Mouse (Mus musculus) gastrocnemius, postnatal 4 days (tissue): Measurements from ENCODE around the gene Rapgef2. TPM values are rescaled to one million over a fixed set of nuclear protein-coding genes. Genes with fewer than 3 reads are reported as not detected.

Experiments
- DNase-seq, 2 experiments: peaks; one replicate each; pipeline ENCODE4 v3.0.0; 2021 to 2022; ENCODE audit warnings: low spot score in 2 of 2, mixed read lengths in 2 of 2
- total RNA-seq, 2 experiments: library from RNA; stranded (reverse); gene quantifications; 2 replicates each; pipeline ENCODE4 v1.2.3; 2021

The Rapgef2 gene
- total RNA-seq, 2 experiments from 2014 or later = 33.8 to 37.3 TPM

GRCm38 (mm10) chr3:79285097-79285675, 1.1 kb downstream of the Rapgef2 start:
- DNase-seq = no peak

- no peak for DNase-seq
These were observed 2.3 kb downstream of the Rapgef2 start for GRCm38 (mm10) chr3:79283976-79284375.

DNA sequence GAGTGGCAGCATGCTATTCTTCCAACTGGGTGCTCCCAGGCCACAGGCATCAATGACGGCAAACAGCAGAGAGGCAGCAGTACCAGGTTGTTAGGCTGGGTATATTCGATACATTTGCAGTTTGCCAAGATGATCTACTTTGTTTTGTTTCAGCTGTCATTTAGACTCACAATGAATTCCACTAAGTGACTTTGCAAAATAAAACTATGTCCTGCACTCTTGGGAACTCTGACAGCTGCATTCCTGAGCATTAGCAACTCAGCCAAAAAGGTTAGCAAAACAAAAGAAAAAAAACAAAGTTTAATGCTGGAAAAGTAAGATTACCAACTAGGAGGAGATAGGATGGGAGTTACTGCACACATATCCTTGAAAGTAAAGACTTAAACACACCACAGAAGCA, 3.3 kb downstream of the Rapgef2 start:
- no peak for DNase-seq

DNA sequence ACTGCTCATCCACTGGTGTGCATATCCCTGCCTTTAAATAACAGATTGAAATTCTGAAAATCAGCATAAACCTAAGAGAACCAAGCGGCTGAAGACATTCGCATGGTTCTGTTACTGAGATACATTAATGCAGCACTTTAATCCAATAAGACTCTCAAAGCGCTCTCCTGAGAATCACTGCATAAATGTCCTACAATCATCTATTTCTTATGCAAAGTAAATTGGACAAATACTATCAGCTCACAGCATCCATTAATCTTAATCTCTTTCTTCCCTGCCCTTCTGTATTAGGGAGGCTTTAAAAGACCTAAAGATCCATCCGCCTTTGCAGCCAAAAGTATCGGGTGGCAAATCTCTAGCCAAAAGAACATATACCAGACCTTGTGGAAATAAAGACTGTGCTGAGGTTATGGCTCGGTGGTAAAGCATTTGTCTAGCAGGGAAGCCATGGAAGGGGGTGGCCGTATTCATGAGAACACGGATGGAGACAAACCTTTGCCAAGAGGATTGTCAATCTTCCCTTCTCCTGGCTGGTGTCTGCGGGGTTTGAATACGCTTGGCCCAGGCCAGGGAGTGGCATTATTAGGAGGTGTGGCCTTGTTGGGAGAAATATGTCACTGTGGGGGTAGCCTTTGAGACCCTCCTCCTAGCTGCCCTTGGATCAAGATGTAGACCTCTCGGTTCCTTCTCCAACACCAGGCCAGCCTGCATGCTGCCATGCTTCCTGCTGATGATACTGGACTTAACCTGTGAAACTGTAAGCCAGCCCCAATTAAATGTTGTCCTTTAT, 10.3 kb downstream of the Rapgef2 start:
- no peak for DNase-seq

DNA sequence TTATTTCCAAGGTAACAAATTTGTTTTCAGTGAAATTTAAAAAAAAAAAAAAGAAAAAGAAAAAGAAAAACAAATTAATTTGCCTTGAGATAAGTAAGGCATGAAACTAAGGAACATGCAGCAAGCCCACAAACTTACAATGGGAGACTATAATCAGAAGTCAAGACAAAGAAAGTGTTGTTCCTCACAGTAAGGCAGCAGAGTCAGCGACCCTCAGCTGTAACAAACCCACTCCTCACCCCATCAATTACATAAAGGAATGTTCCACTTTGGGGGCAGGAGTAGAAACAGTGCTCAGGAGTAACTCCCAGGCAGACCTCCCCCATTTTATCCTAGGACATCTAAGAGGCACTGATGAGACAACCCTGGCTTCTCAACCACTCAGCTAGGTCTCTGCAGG, 13.0 kb downstream of the Rapgef2 start:
- no peak for DNase-seq

- DNase-seq = no peak
These were observed 13.4 kb downstream of the Rapgef2 start for GRCm38 (mm10) chr3:79272939-79273338.

GRCm38 (mm10) chr3:79270980-79271555, 15.2 kb downstream of the Rapgef2 start:
- no peak for DNase-seq

- no peak for DNase-seq
These were observed 16.4 kb downstream of the Rapgef2 start for GRCm38 (mm10) chr3:79269872-79270271.

GRCm38 (mm10) chr3:79266976-79267375, 19.3 kb downstream of the Rapgef2 start:
- DNase-seq = no peak

GRCm38 (mm10) chr3:79261816-79262316, 24.5 kb downstream of the Rapgef2 start:
- no peak for DNase-seq

DNA sequence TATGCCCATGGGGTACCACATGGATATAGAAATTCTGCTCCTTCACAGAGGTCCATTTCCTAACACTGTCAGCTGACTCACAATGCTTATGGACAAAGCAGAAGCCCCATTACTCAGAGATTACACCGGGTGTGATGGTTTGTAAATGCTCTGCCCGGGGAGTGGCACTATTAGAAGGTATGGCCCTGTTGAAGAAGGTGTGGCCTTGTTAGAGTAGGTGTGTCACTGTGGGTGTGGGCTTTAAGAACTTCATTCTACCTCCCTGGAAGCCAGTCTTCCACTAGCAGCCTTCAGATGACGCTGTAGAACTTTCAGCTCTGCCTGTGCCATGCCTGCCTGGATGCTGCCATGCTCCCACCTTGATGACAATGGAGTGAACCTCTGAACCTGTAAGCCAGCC, 32.3 kb downstream of the Rapgef2 start:
- DNase-seq = no peak

DNA sequence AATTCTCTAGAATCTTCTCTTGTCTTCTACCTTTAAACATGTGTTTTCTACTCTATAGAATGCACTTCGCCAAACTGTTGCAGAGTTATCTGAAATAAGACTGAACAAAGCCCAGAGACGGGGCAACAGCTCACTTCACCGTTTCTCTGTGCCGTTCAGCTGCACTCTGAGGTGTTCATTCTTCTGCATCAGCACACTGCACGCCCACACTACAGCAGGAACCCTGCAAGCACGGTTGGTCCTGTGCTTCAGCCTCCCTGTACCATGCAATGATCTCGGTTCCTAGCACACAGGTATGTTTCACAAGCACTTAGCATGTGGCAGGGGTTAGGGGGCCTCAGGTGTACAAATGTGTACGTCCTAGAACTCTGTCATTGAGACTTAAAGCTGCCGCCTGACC, 32.9 kb downstream of the Rapgef2 start:
- no peak for DNase-seq

- no peak for DNase-seq
These were observed 33.4 kb downstream of the Rapgef2 start for GRCm38 (mm10) chr3:79252921-79253394.

- no peak for DNase-seq
These were observed 36.4 kb downstream of the Rapgef2 start for GRCm38 (mm10) chr3:79249955-79250354.

- DNase-seq = no peak
These were observed 37.6 kb downstream of the Rapgef2 start for GRCm38 (mm10) chr3:79248659-79249235.

DNA sequence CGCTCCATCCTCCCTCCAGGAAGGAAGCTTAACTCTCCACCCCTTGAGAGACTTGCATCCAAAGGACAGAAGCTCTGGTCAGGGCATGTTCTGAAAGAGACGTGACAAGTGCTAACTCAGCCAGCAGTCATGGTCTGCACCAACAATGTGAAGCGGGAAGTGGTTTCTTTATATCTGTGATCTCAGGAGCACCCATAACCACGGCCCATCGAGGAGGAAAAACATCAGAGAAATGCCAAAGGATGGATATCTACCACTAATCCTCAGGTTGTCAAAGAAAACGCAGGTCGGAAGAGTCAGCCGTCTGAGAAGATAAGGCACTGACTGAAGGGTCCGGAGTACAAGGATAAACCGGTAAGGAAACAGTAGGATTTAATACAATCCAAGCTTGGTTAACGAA, 38.1 kb downstream of the Rapgef2 start:
- no peak for DNase-seq

DNA sequence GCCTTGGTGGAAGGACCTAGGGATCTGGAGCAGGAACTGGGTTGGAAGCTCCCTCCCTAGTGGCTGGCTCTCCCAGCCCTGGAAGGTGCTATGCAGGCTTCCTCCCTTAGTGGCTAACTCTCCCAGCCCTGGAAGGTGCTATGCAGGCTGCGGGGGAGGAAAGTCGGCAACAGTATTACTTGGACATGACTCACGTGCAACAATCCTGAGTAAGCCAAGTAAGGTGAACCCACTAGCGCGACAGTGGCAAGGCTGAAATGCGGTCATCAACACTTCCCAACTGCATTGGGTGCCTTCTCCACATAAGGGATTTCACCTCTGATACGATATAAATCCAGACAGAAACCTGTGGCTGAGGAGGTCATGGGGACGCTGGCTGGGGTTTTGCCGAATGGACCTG, 42.0 kb downstream of the Rapgef2 start:
- no peak for DNase-seq

DNA sequence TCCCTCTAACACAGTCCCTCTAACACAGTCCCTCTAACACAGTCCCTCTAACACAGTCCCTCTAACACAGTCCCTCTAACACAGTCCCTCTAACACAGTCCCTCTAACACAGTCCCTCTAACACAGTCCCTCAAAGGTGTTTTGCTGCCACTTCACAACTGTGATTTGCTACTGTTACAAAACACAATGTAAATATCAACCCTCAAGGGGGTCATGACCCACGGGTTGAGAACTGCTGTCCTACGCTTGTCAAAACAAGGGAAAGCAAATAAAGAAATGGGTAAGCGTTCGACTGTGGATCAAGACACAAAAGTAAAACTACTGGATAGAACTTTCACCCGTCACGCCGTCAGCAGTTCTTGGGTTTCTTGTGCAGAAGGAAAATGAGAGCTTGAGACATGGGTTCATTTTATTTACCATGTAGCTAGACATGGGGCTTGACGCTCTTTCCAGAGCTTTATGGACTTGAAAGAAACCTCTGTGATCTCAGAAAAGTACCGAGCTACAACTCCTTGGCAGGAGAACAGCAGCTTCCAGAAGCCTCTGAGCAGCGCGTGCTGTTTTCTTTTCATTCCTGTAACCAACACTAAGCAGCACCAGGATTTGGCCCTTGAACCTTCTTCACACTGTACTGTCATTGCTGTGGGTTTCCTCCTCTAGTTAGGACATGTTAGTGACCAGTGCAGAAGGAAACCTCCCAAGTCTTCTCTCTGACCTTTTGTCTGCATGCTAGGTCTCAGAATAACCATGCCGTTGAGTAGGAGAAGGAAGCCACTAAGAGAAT, 43.2 kb downstream of the Rapgef2 start:
- DNase-seq = no peak

- no peak for DNase-seq
These were observed 44.0 kb downstream of the Rapgef2 start for GRCm38 (mm10) chr3:79242298-79242697.

GRCm38 (mm10) chr3:79239066-79239462, 47.3 kb downstream of the Rapgef2 start:
- DNase-seq = no peak

DNA sequence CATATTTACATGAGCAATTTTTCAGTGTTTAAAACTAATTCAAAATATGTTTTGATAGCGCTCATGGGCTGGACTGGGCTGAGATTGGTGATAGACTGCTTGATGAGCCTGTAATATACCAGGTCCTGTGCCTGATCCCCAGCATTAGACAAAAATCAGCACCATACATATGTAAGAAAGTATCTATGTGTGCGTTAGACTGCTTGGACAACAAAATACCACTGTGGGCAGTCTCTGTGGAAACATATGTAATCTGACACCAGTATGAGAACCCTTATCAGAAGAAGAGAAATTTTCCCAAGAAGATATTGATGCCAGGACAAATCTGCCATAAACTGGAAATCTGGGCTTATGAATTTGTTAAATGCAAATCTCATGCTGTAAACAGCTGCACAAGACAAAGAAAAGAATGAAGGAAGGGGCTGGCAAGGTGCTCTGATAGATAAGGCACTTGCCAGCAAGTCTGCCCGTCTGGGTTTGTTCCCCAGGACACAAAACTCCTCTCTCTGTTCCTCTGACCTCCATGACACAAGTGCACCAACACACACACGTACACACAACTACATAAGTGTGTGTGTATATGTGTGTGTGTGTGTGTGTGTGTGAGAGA, 47.8 kb downstream of the Rapgef2 start:
- no peak for DNase-seq
